Mouse (Mus musculus) mesoderm, embryonic 11.5 days (tissue): ENCODE measurements around the gene Dennd5b.
"Not testable (repeated sequence)": the region's sequence is repeated elsewhere in the genome, so short reads cannot be mapped to it uniquely, and the experiment has no call there.

Source experiments
- DNase-seq: peaks from one replicate; pipeline ENCODE4 v3.0.0-alpha.2; 2012; ENCODE audit warnings: low read depth, low spot score

Dennd5b gene

DNA sequence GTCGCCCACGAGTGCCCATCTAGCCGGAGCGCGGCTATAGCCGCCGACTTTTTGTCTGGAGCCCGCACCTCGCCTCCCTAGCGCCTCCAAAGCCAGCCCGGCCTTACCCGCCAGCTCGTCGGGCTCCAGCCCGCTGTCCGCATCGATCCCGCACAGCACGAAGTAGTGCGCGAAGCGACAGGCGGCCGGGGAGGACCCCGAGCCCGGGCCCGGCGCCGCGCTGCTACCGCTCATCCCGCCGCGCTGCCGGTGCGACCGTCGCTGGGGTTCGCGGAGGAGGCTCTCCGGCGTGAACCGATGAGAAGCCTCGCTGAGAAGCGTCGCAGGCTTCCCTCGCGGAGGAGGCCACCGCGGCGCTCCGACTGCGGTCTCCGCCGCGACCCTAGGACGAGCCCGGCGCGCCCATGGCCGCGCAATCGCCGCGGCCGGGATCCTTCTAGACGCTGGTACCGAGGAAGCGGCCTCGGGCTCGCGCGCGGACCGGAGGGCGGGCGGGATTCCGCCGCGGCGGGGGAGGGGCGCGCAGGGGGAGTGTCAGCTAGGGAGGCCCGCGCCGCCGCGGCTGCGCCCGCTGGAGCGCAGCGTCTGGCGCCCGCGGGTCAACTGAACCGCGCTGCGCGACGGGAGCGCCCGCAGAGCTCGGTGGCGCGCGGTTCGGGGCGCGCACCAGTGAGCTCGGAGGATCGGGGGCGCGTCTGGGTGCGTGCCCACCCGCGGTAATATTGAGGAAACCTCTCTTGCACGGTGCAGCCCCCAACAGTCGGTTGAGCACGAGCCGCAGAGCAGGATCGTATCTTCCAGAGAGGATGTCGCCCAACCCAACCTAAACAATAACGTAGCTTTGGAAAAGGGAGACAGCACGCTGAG lies at the start of gene Dennd5b:
Gene Dennd5b (minus strand): TSS at position 605 of the 867 bp plus-strand sequence.
- DNase-seq: peak; percentile 77

DNA sequence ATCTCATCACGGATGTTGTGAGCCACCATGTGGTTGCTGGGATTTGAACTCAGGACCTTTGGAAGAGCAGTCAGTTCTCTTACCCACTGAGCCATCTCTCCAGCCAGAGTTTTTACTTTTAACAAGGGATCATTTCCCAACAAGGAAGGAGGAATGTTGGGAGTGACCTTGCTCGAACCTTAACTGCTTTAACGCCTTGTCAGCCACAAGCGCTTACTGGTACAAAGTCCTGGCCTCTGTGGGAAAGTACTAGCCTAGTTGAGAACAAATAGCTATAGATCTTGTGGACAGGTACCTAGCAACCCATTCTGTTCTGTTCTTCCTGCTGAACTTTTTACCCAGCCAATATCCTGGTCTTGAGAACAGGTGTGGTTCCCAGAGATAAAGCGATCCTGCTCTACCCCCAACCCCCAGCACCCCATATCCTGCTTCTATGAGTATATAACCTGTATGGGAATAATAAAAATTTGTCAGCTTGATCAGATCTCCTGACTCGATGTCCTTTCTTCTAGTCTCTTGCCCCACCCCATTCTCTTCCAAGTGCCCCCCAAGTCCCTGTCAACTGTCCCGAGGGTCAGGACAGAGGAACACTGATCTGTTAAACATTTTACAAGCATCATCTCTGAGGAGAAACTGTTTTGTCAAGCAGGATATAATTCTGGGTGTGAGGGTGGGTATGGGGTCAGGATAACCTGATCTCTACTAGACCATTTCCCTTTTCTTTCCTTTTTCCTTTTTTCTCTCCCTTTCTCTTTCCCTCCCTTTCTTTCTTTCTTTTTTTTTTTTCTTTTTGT lies 47.2 kb upstream of the Dennd5b start:
- peak; percentile 18 for DNase-seq

DNA sequence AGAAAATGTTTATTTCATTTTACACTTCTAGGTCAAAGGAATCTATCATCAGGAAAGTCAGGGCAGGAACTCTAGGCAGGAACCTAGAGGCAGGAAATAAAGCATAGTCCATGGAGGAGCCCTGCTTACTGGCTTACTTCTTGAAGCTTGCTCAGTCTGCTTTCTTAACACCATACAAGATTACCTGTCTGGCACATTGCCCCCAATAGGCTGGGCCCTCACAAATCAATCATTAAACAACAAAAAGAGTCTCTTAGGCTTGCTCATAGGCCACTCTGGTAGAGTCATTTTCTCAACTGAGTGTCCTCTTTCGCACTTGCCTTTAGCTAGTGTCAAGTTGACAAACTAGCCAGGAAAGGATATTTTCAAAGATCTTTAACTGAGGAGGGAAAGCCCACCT lies 43.7 kb upstream of the Dennd5b start:
- DNase-seq: no peak

DNA sequence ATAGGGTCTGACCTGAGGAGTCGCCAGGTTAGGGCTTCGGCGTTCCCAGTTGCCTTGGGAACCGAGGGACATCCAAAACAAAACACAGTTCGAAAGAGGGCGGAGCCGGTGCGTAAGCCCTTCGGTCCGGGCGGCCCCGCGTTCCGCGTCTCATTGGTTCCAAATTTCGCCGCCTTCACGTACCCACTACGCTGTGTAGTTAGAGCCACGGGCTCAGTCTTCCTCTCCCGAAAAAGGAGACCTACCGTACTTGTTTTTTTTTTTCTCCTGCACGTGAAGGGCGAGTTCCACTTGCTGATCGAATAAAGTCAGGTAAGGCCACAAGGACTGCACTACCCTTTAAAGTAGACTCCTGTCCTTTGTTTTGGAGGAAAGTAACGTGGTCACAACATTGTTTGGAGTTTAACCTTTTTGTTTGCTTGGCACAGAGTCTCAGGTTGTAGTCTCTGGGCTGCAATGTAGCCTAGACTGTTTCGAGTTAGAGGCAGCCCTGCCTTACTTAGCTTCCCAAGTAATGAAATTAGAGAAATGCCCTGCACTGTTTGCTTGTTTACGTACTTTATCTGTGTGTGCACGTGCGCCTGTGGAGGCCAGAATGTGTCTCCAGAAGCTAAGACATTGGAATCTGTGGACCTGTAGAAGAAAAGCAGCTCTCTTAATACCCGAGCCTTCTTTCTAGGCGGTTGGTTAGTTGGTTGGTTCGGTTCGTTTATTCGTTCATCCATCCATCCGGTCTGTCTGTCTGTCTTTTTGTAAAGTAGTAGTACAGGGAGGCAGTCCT lies 40.1 kb upstream of the Dennd5b start:
- DNase-seq: peak; percentile 93

DNA sequence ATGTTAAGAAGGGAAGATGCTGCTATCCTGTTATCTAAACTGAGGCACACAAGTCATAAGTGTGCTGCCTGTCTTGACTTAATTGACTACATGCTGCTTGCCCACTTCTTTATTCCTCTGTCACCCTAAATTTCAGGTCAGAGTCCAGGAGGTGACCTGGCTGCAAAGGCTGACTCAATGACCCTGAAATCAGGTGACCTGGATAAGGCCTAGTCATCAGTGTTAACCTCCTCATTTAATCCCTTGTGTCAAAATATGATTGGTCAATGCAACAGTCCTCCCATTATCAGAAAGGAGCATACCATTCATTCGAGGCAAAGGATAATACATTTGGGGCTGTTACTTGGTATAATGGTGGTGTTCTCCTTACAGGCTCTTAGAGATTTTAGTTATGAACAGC lies 38.0 kb upstream of the Dennd5b start, which contains the start of gene Etfbkmt:
Gene Etfbkmt (plus strand): TSS at position 379 of the 400 bp plus-strand sequence.
- no peak for DNase-seq

DNA sequence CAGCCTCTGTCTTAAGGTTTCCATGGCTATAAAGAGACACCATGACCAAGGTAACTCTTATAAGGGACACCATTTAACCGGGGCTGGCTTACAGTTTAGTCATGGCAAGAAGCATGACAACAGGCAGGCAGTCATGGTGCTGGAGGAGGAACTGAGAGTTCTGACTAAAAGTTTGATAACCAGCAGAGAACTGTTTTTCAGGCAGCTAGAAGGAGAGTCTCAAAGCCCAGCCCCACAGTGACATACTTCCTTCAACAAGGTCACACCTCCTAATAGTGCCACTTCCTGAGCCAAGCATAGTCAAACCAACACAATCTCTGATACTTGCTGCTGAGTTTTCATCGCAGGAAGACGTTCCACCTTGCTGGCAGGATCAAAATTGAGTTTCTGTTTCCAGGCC lies 37.5 kb upstream of the Dennd5b start:
- DNase-seq: no peak

DNA sequence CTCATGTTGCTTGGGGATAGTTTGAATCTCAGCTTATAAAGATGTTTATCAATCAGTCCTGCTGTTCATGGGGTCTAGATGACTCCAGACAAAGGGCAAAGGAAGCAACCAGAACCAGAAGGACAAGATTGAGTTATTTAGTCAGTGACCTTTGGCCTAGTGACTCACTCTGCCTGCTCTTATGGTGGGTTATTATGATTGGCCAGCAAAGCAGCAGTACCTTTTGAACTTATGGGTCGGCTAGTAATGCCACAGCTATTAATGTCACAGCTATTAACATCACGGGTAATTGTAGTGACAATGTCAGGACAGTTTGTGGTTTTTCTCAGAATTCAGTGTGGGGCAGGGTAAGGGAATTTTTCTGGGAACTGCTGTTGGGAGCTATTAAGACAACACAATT lies 36.5 kb upstream of the Dennd5b start:
- no peak for DNase-seq

DNA sequence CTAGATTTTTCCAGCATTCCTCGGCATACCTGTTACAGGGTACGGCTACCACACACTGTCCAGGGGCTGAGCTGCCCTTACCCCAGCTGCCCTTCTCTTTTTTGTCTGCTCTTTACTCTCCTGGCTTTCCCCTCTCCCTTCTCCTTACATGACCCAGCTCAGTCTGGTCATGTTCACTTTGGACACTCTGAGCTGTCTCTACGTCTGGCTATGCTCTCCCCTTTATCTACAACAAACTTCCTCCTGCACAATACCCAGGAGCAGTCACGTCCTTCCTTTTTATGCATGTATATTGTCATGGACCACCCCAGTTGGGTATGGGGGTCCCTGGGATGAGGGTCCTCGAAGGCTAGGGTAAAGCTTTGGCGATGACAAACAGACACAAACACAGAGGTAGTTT lies 34.2 kb upstream of the Dennd5b start:
- no peak for DNase-seq

DNA sequence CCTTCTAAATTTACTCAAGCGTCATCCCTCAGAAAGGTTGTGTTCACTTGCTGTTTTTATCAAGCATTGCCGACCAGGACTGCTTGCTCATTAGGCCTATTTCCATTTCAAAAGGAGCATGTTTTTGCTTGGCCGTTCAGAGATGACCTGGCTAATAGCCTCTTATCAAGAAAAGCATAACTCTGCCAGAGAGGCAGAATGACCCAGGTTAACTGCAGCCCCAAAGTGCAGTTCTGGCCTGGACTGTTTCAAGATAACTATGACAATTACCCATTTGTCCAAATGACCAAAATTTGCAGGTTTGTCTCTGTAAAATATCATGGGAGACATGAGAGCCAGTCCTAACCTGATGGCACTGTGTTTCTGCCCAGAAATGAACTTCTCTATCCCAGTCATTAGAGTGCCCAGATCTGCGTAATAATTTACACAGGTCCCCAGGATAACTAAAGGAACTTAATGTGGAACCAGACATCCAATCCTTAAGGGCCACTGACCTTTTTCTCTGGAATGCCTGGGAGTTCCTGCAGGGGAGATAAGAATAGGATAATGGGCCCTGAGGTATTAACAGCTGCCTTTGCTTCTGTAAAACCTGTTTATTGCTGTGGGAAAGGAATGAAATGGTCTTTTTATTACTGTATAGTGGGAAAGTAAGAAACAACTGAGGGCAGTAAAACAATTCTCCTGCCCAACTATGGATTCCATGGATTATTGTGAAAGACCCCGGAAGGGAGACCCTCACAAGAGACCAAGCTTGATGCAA lies 33.1 kb upstream of the Dennd5b start:
- no peak for DNase-seq

DNA sequence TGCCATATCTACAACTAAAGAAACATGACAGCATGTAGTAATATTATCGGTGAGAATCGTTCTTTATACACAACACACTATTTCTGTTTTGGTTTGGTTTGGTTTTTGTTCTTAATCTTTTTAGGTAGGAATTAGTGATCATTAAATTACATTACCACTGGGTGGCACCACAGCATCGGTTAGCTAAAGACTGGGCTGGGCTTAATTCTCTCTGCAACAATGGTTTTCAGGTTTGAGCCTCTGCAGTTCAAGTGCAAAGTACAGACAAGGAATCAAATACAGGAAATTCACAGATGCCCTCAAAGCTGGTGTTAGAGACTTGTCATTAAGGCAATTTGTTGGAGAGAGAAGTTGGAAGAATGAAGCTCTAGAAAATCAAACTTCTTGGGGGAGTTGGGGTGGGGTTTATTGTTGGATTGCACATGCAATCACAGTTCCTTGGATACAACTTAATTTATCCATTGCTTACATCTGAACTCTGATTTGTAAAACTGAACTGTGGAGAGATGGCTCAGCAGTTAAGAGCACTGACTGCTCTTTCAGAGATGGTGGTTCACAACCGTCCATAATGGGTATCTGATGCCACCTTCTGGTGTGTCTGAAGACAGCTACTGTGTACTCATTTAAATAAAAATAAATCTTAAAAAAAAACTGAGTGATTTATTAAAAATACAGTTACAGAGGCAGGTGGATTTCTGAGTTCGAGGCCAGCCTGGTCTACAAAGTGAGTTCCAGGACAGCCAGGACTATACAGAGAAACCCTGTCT lies 31.0 kb upstream of the Dennd5b start:
- peak; percentile 68 for DNase-seq

DNA sequence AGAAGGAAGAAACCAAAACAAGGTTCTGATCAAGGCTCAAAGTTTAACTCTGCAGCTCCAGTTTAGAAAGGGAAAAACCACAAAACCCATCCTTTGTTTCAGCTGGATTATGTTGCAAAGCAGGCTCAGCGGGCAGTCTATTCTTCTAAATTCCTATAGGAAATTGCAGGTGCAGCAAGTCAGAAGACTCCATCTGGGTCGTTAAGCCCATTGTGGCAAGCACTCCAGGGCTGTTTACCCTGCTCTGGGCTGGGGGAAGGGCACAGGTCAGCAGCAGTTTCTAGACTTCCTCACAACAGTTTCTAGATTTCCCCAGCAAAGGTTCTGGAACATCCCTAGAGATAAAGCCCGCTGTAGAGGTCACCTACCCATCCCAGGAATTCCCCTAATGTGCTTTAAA lies 29.6 kb upstream of the Dennd5b start:
- DNase-seq: no peak

DNA sequence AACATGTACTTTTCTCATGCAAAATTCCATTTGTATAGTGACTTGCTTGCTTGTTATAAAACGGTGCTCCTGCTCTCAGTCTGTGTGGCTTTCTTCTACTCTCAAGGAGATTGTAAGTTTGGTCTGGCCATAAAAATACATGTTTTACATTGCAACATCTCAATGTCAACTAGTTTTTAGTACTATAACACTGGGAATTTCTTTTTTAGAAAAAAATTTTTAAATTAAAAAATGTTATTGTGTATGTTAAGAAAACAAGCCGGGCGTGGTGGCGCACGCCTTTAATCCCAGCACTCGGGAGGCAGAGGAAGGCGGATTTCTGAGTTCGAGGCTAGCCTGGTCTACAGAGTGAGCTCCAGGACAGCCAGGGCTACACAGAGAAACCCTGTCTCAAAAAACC lies 28.4 kb upstream of the Dennd5b start, which contains the start of gene Gm10203:
Gene Gm10203 (plus strand): TSS at position 301 of the 400 bp plus-strand sequence.
- DNase-seq: not testable (repeated sequence)

DNA sequence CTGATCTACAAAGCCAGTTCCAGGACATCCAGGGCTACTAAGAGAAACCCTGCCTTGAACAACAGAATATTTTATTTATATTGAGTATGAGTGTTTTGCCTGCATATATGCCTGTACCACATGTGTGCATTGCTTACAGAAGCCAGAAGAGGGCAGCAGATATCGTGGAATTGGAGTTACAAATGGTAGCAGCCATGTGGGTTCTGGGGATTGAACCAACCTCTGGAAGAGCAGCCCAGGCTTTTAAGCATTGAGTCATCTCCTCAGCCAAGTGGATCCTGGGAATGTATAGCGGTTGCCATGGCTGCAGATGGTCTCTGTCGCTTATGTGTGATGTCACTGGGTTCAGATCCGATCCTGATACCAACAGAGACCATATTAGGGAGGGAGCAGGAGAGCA lies 25.2 kb upstream of the Dennd5b start:
- DNase-seq: peak; percentile 43

DNA sequence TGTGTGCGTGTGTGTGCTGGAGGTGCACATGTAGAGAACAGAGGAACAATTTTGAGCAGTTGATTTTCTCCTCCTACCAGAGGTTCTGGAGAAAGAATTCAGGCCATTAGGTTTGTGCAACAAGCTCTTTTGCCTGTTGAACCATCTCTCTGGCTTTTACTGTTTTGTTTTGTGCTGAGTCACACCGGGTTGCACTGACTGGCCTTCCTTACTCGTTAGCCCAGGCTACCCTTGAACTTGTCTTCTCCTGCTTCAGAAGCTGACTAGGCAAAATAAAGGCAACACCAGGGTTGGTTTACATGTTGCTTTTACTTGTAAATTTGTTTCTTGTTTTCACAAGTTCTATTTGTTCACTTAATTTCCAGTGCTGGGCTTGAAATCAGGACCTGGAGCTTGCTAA lies 21.6 kb upstream of the Dennd5b start:
- no peak for DNase-seq

DNA sequence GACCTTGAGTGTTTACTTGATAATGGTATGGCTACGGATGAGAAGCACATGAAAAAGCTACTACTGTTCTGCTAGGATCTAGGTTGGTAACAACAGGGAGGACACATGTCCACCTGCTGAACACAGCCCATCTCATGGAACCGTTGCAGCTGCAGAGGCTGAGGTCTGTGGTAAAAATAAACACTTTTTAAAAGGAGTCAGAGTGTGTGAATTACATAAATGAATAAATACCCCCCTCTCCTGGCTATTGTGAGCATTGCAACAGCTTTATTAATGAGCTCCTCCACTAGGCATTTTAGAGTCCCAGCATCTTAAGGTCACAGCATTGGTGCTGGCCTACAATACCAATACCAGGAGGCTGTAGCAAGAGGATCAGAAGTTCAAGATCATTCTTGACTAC lies 18.4 kb upstream of the Dennd5b start:
- peak; percentile 76 for DNase-seq

DNA sequence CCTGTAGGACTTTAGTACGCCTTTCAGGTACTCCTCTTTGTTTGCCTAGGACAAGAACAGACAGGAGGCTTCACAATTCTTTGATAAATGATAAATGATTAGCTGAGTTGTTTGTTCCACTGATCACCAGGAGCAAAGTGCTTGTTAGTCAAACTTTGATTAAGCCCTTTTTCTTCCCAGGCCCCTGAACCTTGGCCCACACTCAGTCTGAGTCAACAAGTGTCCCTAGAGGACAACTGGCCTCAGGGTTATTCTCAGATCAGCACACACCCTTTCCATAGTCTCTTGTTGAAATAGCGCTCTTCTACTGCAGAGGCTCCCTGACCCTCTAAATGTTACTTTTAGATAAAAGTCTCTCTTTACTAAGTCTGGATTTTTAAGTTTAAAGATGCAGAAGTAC lies 17.5 kb upstream of the Dennd5b start:
- DNase-seq: no peak

DNA sequence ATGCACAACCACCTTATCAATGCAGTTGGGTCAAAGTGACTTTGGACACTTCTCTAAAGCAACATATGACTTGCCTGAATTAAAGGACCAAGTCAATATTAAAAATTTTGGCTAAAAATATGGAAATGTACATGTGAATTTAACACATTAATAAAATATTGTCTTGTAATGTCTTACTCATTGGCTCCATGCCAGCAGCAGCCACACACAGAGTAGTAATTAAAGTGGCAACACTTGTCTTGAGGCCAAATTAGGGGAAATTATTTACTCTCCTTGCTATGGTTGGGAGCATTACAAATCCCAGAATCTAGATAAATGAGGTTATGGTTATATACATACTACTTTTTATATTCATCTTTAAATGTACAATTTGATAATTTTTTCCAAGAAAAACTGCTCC lies 15.5 kb upstream of the Dennd5b start:
- DNase-seq: no peak

DNA sequence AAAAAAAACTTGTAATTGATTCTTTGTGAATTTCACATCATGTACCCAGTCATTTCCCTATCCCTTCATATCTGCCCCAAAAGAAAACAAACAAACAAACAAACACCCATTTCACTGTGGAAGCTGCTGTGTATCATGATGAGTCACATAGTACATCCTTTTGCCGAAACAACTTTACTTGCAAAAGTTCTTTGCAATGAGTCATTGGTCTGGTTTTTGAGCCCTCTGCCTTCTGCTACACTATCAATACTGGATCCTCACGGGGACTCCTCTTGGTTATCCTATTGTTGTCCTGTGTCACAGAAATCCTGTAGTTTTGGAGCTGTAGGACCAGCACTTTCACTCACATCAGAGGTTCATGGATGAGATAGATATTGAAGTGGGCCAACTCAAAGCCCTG lies 7.4 kb upstream of the Dennd5b start:
- DNase-seq: no peak

DNA sequence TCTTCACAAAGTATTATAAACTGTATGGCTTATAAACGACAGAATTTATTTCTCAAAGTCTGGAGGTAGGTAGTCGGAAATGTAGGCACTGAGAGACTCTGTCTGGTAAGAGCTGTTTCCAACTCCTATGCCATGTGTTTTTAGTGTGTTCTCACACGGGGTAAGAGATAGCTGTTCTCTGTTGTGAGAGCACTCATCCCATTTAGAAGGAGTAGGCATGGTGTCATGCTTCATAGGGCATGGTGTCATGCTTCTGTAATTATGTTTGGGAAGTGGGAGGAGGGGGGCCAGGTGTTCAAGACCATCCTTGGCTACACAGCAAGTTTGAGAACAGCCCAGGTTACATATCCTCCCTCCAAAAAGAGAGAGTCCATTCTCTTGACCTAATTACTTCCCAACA lies 6.1 kb upstream of the Dennd5b start:
- no peak for DNase-seq

DNA sequence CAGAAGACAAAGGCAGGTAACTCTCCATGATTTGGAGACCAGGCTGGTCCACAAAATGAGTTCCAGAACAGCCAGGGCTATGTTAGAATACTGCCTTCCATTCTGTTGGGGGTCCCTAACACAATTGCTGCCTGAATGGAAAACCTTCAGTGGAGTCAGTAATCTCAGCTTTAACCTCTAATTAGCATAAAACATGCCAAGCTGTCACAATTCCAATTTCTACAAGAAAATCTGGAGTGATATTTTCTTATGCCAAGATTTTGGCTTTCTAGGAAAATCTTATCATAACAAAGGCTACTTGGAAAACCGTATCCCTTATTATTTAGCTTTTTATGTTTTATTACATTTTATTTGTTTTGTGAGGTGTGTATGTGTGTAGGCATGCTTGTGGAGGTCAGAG lies 2.0 kb upstream of the Dennd5b start:
- DNase-seq: no peak

DNA sequence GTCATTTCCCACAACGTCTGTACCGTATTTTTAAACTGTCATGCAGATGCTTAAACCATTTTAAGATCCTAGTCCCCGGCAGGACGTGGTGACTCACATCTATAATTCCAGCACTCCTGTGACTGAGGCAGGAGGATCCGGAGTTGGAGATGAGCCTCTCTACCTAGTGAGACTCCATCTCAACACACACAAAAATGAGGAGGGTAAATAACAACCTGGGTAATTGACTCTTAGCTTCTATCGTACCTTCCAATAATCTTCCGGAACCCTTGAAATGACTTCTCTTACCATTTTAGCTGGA lies 413 bp upstream of the Dennd5b start:
- no peak for DNase-seq
